Mouse (Mus musculus): ENCODE data around the gene Hcn3.

GRCm38 (mm10) chr3:89176421-89176820, 16.4 kb upstream of the Hcn3 start:
- TF ChIP-seq CTCF (IDR thresholded peaks at IDR 0.05; ENCODE audit: low read depth, low read length) (no peak), POLR2AphosphoS5 (IDR thresholded peaks at IDR 0.05; ENCODE audit: insufficient replicate concordance, low read depth, low read length) (no peak), GATA1 (IDR thresholded peaks at IDR 0.05; ENCODE audit: borderline replicate concordance, low read length) (no peak), TAL1 (conservative IDR thresholded peaks at IDR 0.05; ENCODE audit: low read depth, low read length) (no peak)

Data from G1E (cell line).